Mouse (Mus musculus) right cerebral cortex, postnatal 10 days (tissue): Measurements from ENCODE around the gene Luzp1.

Experiments
- DNase-seq, 2 experiments: peaks; one replicate each; pipeline ENCODE4 v3.0.0; 2021; ENCODE audit warnings: low spot score in 2 of 2

Gene Luzp1

GRCm38 (mm10) chr4:136546279-136547045 lies 76.9 kb downstream of the Luzp1 start:
- DNase-seq: peak in 1 of 2 experiments; percentile 17

- no peak for DNase-seq
These were observed 78.2 kb downstream of the Luzp1 start for GRCm38 (mm10) chr4:136547721-136548120.

GRCm38 (mm10) chr4:136548381-136548801 lies 78.8 kb downstream of the Luzp1 start:
- DNase-seq: peak; percentile 65 to 68

GRCm38 (mm10) chr4:136553108-136553507 lies 83.5 kb downstream of the Luzp1 start:
- no peak for DNase-seq

GRCm38 (mm10) chr4:136557638-136558037 lies 88.1 kb downstream of the Luzp1 start:
- no peak for DNase-seq

GRCm38 (mm10) chr4:136559690-136560089 lies 90.1 kb downstream of the Luzp1 start:
- no peak for DNase-seq

GRCm38 (mm10) chr4:136560270-136560991 lies 90.9 kb downstream of the Luzp1 start:
- DNase-seq: no peak

GRCm38 (mm10) chr4:136562755-136563154 lies 93.2 kb downstream of the Luzp1 start:
- no peak for DNase-seq

GRCm38 (mm10) chr4:136568629-136569028 lies 99.1 kb downstream of the Luzp1 start:
- DNase-seq: no peak

- DNase-seq: no peak
These were observed 100.4 kb downstream of the Luzp1 start for GRCm38 (mm10) chr4:136569998-136570397.

GRCm38 (mm10) chr4:136581885-136582284 lies 112.3 kb downstream of the Luzp1 start:
- DNase-seq: no peak

GRCm38 (mm10) chr4:136587221-136587827 lies 117.8 kb downstream of the Luzp1 start:
- no peak for DNase-seq

GRCm38 (mm10) chr4:136588003-136588402 lies 118.4 kb downstream of the Luzp1 start:
- no peak for DNase-seq

GRCm38 (mm10) chr4:136592111-136592510 lies 122.5 kb downstream of the Luzp1 start:
- no peak for DNase-seq

- DNase-seq: no peak
These were observed 124.4 kb downstream of the Luzp1 start for GRCm38 (mm10) chr4:136594006-136594405.

GRCm38 (mm10) chr4:136595221-136595620 lies 125.7 kb downstream of the Luzp1 start:
- DNase-seq: no peak

- no peak for DNase-seq
These were observed 128.8 kb downstream of the Luzp1 start for GRCm38 (mm10) chr4:136598268-136598876.

GRCm38 (mm10) chr4:136599869-136600268 lies 130.3 kb downstream of the Luzp1 start:
- no peak for DNase-seq

- no peak for DNase-seq
These were observed 131.0 kb downstream of the Luzp1 start for GRCm38 (mm10) chr4:136600536-136600935.

GRCm38 (mm10) chr4:136601476-136601875 lies 131.9 kb downstream of the Luzp1 start:
- peak; percentile 82 to 83 for DNase-seq

GRCm38 (mm10) chr4:136602018-136602554 lies 132.5 kb downstream of the Luzp1 start:
- DNase-seq: peak; percentile 44 to 54

GRCm38 (mm10) chr4:136602568-136602967 lies 133.0 kb downstream of the Luzp1 start, which contains the start of gene Kdm1a:
TSS of gene Kdm1a (minus strand) at chr4:136602723.
- DNase-seq: peak; percentile 96 to 97
